Mouse (Mus musculus) hindbrain, embryonic 16.5 days (tissue): Measurements from ENCODE around the gene Rcor3. TPM values are rescaled to one million over a fixed set of nuclear protein-coding genes. Genes with fewer than 3 reads are reported as not detected.

Source experiments
- ATAC-seq: fragments of 200-750 bp; cut with Nextera tagmentation; 2 replicates; pipeline ENCODE4 v1.8.0; 2017; ENCODE audit warnings: moderate TSS enrichment, moderate library complexity
- H3K27ac ChIP-seq: fragments of 300-500 bp; sonication (generic); 2 replicates; pipeline ENCODE4 v1.5.1; 2014; ENCODE audit warnings: low read depth, mild to moderate bottlenecking, control low read depth, low read length, moderate library complexity
- H3K27me3 ChIP-seq: fragments of 300-500 bp; sonication (generic); replicated peaks from 2 replicates; pipeline ENCODE4 v1.6.1; 2014; ENCODE audit warnings: low read length; ENCODE audit not compliant: control insufficient read depth, insufficient read depth
- H3K36me3 ChIP-seq: fragments of 300-500 bp; sonication (generic); 2 replicates; pipeline ENCODE4 v1.6.1; 2014; ENCODE audit warnings: mild to moderate bottlenecking, low read length, moderate library complexity, mixed read lengths; ENCODE audit not compliant: control insufficient read depth, insufficient read depth
- H3K4me1 ChIP-seq: fragments of 300-500 bp; sonication (generic); 2 replicates; pipeline ENCODE4 v1.6.1; 2014; ENCODE audit warnings: low read depth, low read length; ENCODE audit not compliant: control insufficient read depth, insufficient read depth
- H3K4me2 ChIP-seq: fragments of 300-500 bp; sonication (generic); 2 replicates; pipeline ENCODE4 v1.6.1; 2014; ENCODE audit warnings: mild to moderate bottlenecking, low read length, control low read depth, moderate library complexity
- H3K4me3 ChIP-seq: fragments of 300-500 bp; sonication (generic); 2 replicates; pipeline ENCODE4 v1.5.1; 2014; ENCODE audit warnings: mild to moderate bottlenecking, low read length, control low read depth, moderate library complexity
- H3K9ac ChIP-seq: fragments of 300-500 bp; sonication (generic); 2 replicates; pipeline ENCODE4 v1.6.1; 2014; ENCODE audit warnings: low read depth, mild to moderate bottlenecking, control low read depth, low read length, moderate library complexity
- H3K9me3 ChIP-seq: fragments of 300-500 bp; sonication (generic); 2 replicates; pipeline ENCODE4 v1.6.1; 2014; ENCODE audit warnings: mild to moderate bottlenecking, low read length, moderate library complexity; ENCODE audit not compliant: control insufficient read depth
- WGBS: fragments of 180-500 bp; shearing (Covaris S2); extraction: QIAGEN DNeasy Blood & Tissue Kit; methylation state at CpG from one replicate; pipeline ENCODE4 v1.1.7; 2014; 5-methylcytosine and 5-hydroxymethylcytosine counted together
- polyA plus RNA-seq: library from polyadenylated mRNA; unstranded; fragments of >200 nt; fragmentation: Nextera tagmentation; extraction: Ambion mirVana; gene quantifications from 2 replicates; pipeline ENCODE4 v1.2.1, GENCODE M21; 2015

Rcor3 gene
- polyA plus RNA-seq, 1 experiment from 2014 or later, result 42.1 TPM

DNA sequence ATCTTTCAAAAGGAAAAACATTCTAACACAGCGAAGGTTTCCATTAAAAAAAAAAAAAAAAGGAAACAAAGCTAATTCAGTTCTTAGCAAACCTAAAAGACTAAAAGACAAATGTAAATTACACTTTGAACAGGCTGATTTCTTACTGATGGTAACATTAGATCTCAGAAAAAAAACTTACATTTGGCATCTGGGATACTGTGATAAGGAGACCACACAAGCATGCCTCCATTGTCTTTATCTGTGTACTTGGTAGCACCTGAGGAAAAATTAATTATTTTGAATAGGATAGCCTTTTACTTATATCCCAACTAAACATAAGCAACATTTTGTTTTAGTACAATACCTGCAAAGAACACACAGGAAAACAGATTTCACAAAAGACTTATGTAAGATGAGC lies 7.7 kb downstream of the Rcor3 start:
- 85% methylated on average over 1 of the region's 1 CpGs for WGBS
- ATAC-seq, result no peak
- no peak overlapping the region for H3K27ac ChIP-seq

DNA sequence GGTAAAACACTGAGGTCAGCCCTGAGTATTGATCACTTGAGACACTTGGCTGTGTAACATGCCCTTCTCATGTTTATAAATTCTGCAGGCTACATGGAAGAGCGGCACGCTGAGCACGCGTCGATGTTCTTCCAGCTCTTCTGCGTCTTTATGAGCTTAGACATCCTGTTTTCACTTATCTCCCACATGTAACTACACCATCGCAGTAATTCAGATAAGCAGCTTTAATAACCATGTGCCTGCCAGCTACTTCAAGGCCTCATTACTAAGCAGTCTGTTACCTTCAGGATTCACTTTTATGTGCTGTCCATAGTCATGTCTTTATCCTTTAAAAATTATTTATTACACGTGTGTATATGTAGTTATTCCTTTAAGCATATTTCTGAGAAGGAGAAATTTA lies 9.5 kb downstream of the Rcor3 start:
- no peaks in the 10 kb centered on the region for H3K9me3 ChIP-seq
- peaks cover 21% of the 10 kb centered on the region for H3K36me3 ChIP-seq
- no peaks in the 10 kb centered on the region for H3K27me3 ChIP-seq
- ATAC-seq, result no peak
- 94% methylated on average over 8 of the region's 8 CpGs for WGBS
- H3K4me3 ChIP-seq, result no peak overlapping the region
- no peak overlapping the region for H3K4me2 ChIP-seq
- no peaks in the 10 kb centered on the region for H3K4me1 ChIP-seq
- no peak overlapping the region for H3K9ac ChIP-seq
- no peak overlapping the region for H3K27ac ChIP-seq

More for the DNA sequence above, 7.7 kb downstream of the Rcor3 start:
- Histone ChIP-seq H3K9ac (no peak overlapping the region), H3K36me3 (peaks cover 10% of the 10 kb centered on the region), H3K9me3 (no peaks in the 10 kb centered on the region), H3K4me2 (no peak overlapping the region), H3K4me3 (no peak overlapping the region), H3K4me1 (peaks cover 4% of the 10 kb centered on the region), H3K27me3 (no peaks in the 10 kb centered on the region)

DNA sequence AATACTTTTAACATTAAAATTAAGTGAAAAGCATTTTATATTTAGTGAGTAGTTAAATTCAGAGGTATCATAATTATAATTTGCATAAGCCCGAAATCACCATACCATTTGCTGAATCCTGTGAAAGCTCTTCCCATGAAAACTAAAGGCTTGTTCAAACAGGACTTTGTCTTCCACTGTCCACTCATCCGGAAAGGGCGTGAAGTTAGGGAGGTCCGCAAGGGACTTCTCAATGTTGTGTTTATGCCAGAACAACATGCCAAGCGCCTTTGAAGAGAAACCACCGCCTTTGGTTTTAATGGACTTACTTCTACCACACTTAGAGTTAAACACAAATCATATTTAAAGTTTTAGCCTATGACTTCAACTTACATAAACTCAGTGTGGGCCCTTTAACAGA lies 12.1 kb downstream of the Rcor3 start:
- Histone ChIP-seq H3K27me3 (no peaks in the 10 kb centered on the region), H3K27ac (no peak overlapping the region), H3K36me3 (peaks cover 36% of the 10 kb centered on the region), H3K9me3 (no peaks in the 10 kb centered on the region), H3K4me1 (no peaks in the 10 kb centered on the region), H3K4me2 (no peak overlapping the region), H3K9ac (no peak overlapping the region), H3K4me3 (no peak overlapping the region)
- no peak for ATAC-seq
- WGBS, result 90% methylated on average over 6 of the region's 6 CpGs

DNA sequence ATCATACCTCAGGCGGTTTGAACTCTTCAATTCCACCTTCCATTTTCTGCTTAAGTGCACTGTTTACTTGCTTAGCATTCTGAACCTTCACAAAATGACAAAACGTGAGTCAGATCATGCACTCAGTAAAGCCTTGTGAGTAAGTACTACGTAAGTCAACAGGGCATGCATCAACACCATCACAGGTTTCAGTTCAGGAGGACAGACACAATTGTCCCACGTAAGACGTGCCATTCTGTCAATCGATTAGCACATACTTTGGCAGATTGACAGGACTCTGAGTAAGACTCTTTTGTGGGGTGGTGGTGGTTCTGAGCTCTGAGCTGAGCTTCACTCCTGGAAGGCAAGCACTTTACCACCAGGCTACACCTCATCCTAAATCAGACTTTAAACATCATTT lies 21.6 kb downstream of the Rcor3 start:
- Histone ChIP-seq H3K4me2 (no peak overlapping the region), H3K36me3 (peaks cover 26% of the 10 kb centered on the region), H3K9me3 (no peaks in the 10 kb centered on the region), H3K9ac (no peak overlapping the region), H3K4me1 (no peaks in the 10 kb centered on the region), H3K27ac (no peak overlapping the region), H3K27me3 (no peaks in the 10 kb centered on the region), H3K4me3 (no peak overlapping the region)
- no peak for ATAC-seq
- 86% methylated on average over 6 of the region's 6 CpGs for WGBS

DNA sequence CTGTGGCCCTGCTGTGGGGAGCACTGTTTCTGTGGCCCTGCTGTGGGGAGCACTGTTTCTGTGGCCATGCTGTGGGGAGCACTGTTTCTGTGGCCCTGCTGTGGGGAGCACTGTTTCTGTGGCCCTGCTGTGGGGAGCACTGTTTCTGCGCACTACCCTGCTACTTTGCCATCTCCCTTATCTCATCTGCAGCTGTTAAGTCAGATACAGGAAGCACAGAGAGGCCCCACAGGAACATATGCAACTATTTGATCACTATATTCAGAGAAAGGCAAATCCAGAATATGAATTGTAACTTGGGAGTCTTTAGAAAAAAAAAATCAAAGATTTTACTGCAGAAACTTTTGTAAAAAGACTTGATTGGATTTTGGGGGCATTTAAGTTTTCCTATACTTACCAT lies 22.5 kb downstream of the Rcor3 start:
- Histone ChIP-seq H3K27me3 (no peaks in the 10 kb centered on the region), H3K4me2 (no peak overlapping the region), H3K9ac (no peak overlapping the region), H3K36me3 (peaks cover 19% of the 10 kb centered on the region), H3K9me3 (no peaks in the 10 kb centered on the region), H3K27ac (no peak overlapping the region), H3K4me1 (no peaks in the 10 kb centered on the region), H3K4me3 (no peak overlapping the region)
- WGBS, result 95% methylated on average over 1 of the region's 1 CpGs
- no peak for ATAC-seq

DNA sequence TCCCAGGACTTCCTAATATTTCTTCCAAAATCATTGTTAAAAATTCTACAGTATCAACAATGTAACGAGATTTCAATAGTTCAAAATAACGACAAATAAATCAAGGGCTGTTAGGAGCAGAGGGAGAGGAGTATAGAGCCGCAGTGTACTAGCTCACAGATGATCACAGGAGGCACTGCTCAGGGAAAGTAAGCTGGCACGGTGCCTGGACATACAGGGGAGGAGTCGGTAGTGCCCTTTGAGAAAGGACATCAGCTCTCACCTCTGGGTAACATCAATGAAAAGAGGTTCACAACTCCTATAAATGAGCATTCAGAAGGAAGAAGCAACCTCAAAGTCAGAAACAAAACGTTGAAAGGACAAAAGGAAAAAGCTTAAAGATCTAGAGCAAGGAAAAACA lies 28.7 kb downstream of the Rcor3 start:
- Histone ChIP-seq H3K9ac (no peak overlapping the region), H3K36me3 (peaks cover 18% of the 10 kb centered on the region), H3K4me1 (no peaks in the 10 kb centered on the region), H3K27ac (no peak overlapping the region), H3K27me3 (no peaks in the 10 kb centered on the region), H3K4me3 (no peak overlapping the region), H3K4me2 (no peak overlapping the region), H3K9me3 (no peaks in the 10 kb centered on the region)
- WGBS, result 59% methylated on average over 6 of the region's 6 CpGs
- no peak for ATAC-seq

DNA sequence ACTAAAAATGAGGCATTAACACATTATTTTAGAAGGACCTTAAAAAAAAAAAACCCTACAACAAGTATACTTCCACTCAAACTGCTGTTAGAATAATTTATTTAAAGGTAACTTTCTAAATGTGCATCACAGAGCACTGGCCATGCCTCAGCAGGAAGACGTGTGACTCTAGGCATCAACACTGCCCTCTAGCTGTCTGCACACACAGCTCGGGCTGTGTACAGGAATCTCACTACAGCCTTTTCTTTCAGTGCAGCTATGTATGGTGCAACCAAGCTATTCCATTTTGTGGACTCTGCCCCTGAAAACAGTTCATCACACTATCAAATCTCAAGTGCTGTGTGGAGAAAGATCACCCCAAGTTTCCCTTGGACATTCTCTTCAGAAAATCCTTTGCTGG lies 30.5 kb downstream of the Rcor3 start:
- no peak overlapping the region for H3K27ac ChIP-seq
- H3K36me3 ChIP-seq, result peaks cover 15% of the 10 kb centered on the region
- H3K9ac ChIP-seq, result no peak overlapping the region
- no peak overlapping the region for H3K4me2 ChIP-seq
- WGBS, result 13% methylated on average over 2 of the region's 2 CpGs
- H3K4me1 ChIP-seq, result no peaks in the 10 kb centered on the region
- ATAC-seq, result peak; percentile 79
- no peaks in the 10 kb centered on the region for H3K9me3 ChIP-seq
- no peaks in the 10 kb centered on the region for H3K27me3 ChIP-seq
- no peak overlapping the region for H3K4me3 ChIP-seq

DNA sequence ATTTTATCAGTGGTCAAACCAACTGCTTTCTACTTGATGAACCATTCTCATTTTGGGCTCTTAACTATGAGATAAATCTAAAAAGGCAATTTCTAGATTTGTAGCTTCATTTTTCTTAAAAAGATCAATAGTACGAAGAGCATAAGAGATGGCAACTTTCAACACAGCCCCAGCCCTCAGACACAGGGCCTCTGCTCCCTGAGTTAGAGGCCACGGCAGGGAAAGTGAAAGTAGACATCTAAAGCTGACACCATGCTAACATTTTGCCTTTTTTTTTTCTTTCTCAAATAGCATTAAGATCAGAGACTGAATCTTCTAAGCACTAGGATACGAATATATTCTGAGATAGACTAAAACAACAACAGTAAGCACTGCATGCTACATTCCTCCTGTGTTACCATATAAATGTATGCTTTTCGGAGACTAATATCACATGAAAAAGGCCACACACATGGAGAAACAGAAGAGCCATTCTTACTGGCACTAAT lies 31.9 kb downstream of the Rcor3 start:
- no peak for ATAC-seq
- H3K9me3 ChIP-seq, result no peaks in the 10 kb centered on the region
- no peak overlapping the region for H3K27ac ChIP-seq
- H3K9ac ChIP-seq, result no peak overlapping the region
- H3K36me3 ChIP-seq, result peaks cover 20% of the 10 kb centered on the region
- no peaks in the 10 kb centered on the region for H3K27me3 ChIP-seq
- H3K4me3 ChIP-seq, result no peak overlapping the region
- no peak overlapping the region for H3K4me2 ChIP-seq
- 92% methylated on average over 4 of the region's 4 CpGs for WGBS
- H3K4me1 ChIP-seq, result no peaks in the 10 kb centered on the region

DNA sequence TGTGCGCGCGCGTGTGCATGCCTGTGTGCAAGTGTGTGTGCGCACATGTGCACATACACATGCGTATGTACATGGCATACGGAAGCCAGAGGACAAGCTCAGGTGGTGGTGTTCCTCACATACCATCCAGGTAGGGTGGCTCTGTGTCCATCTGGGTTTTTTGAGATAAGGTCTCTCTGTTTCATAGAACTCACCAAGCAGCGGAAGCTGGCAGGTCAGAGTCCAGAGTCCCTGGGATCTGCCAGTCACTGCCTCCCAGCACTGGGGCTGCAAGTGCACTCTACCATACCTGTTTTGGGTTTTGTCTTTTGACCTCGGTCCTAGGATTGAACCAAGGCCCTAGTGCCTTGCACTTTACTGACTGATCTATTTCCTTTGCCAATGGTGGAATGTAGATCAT lies 33.8 kb downstream of the Rcor3 start:
- ATAC-seq, result no peak
- Histone ChIP-seq H3K4me3 (no peak overlapping the region), H3K36me3 (peaks cover 22% of the 10 kb centered on the region), H3K27ac (no peak overlapping the region), H3K9ac (no peak overlapping the region), H3K4me2 (no peak overlapping the region), H3K27me3 (no peaks in the 10 kb centered on the region), H3K4me1 (no peaks in the 10 kb centered on the region), H3K9me3 (no peaks in the 10 kb centered on the region)
- 96% methylated on average over 9 of the region's 9 CpGs for WGBS

DNA sequence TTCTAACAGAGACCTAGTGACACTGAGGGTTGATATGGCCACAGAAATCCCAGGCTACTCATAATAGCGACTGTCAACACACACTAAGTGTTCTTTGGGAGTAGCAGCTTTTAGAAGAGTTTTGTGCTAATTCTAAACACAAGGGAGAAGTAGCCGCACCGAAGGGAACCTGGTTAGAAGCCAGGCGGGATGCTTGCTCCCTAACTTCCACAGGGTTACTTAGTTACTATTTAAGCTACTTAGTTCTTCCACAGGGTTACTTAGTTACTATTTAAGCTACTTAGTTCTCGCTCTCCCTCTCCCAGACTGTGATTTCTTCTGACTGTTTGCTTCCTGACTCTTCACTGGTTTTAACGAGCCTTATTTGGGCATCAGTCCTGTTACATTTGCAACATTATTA lies 34.7 kb downstream of the Rcor3 start:
- peaks cover 20% of the 10 kb centered on the region for H3K36me3 ChIP-seq
- H3K9ac ChIP-seq, result no peak overlapping the region
- H3K27ac ChIP-seq, result no peak overlapping the region
- H3K9me3 ChIP-seq, result no peaks in the 10 kb centered on the region
- no peaks in the 10 kb centered on the region for H3K27me3 ChIP-seq
- no peak overlapping the region for H3K4me2 ChIP-seq
- 76% methylated on average over 6 of the region's 6 CpGs for WGBS
- H3K4me3 ChIP-seq, result no peak overlapping the region
- no peaks in the 10 kb centered on the region for H3K4me1 ChIP-seq
- ATAC-seq, result no peak
